Mouse (Mus musculus) adrenal gland, postnatal 4 days (tissue): ENCODE results near the gene Selenop. TPM values are rescaled to one million over a fixed set of nuclear protein-coding genes. Genes with fewer than 3 reads are reported as not detected.

ENCODE experiments used
- total RNA-seq, 2 experiments: library from RNA; stranded (reverse); gene quantifications; 2 replicates each; pipeline ENCODE4 v1.2.3; 2021

The Selenop gene
- total RNA-seq, 2 experiments from 2014 or later = 268 to 614 TPM

Other genes starting within 250 kb of the Selenop start
- gene Ccdc152, start 35.0 kb downstream of the Selenop start, total RNA-seq = under 1 TPM in 1 of 2 experiments, not detected in 1; 0.25 TPM